Mouse (Mus musculus): ENCODE data around the gene Lcn2.

GRCm38 (mm10) chr2:32418430-32419151, 30.5 kb upstream of the Lcn2 start:
- TF ChIP-seq CTCF (IDR thresholded peaks at IDR 0.05; ENCODE audit: low read depth) (no peak), EP300 (IDR thresholded peaks at IDR 0.05; ENCODE audit: low read depth) (no peak)
